Mouse (Mus musculus): ENCODE measurements around the gene Vsig4. TPM values are rescaled to one million over a fixed set of nuclear protein-coding genes. Genes with fewer than 3 reads are reported as not detected.

Vsig4 gene
- polyA plus RNA-seq, 1 experiment: not detected

Other genes with a start within 250 kb of the Vsig4 start
- gene Msn, start 197.4 kb downstream of the Vsig4 start, polyA plus RNA-seq (2011; ENCODE audit: insufficient read depth, insufficient read length, low read depth, missing spikeins): 127 and 134 TPM in 2 replicates
- gene Heph, start 161.9 kb upstream of the Vsig4 start, polyA plus RNA-seq (2011; ENCODE audit: insufficient read depth, insufficient read length, low read depth, missing spikeins): 2.1 and 2.4 TPM in 2 replicates
- not detected in 2 replicates for gene Hsf3, start 162.9 kb upstream of the Vsig4 start, polyA plus RNA-seq (2011; ENCODE audit: insufficient read depth, insufficient read length, low read depth, missing spikeins)

All from ES-Bruce4 (cell line).